Mouse (Mus musculus) heart, adult 18-20 months (tissue): Measurements from ENCODE around the gene Olfr905. TPM values are rescaled to one million over a fixed set of nuclear protein-coding genes. Genes with fewer than 3 reads are reported as not detected.

ENCODE experiments used
- DNase-seq, 2 experiments: peaks; one replicate each; pipeline ENCODE4 v3.0.0; 2021 to 2022; ENCODE audit warnings: mixed read lengths in 1 of 2
- long read RNA-seq, 2 experiments: library from polyadenylated mRNA; stranded (forward); transcript quantifications; one replicate each; pipeline ENCODE4 v2.0.0; 2021
- total RNA-seq, 2 experiments: library from RNA; stranded (reverse); gene quantifications; 2 replicates each; pipeline ENCODE4 v1.2.3; 2021

Olfr905 gene
- not detected for total RNA-seq
- long read RNA-seq, experiment 1, result 0 reads
- long read RNA-seq, experiment 2, result 0 reads

DNA sequence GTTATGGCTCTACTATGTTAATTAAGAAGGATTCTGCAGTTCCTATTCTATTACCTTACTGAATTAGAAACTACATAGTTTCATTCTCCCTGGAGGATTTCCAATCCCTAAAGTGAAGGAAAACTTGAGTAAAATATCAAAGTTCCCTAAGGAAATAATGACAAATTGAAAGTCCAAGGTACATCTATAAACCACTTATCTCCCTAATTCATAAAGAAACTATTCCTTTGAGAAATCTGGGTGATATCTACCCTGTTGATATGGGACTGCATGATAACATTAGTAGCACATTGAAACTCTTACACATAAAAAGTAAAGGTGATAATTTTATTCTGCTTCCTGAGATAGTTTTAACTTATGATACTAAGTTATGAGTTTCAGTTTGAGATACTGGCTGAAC, at the start of gene Olfr905:
Gene Olfr905, plus strand, starts transcription at position 301 of the 400 bp plus-strand sequence.
- DNase-seq, result no peak

DNA sequence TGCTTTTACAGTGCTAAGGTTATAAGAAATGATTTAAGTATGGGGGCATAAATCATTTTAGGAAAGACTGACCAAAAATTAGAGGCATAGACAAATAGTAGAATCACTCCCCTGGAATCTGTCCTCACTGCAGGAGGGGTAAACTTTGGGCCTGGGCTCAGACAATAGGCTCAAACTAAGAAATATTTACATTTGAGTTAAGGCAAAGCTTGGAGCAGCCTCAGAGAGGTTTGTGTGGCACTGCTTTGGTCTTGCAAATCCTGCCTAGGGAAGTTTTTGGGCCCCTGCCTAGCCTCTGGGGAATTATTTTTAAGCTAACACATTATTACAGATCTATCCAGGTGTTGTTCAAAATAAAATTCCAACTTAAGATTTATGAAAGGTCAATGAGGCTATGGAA, 47.1 kb upstream of the Olfr905 start:
- no peak for DNase-seq

DNA sequence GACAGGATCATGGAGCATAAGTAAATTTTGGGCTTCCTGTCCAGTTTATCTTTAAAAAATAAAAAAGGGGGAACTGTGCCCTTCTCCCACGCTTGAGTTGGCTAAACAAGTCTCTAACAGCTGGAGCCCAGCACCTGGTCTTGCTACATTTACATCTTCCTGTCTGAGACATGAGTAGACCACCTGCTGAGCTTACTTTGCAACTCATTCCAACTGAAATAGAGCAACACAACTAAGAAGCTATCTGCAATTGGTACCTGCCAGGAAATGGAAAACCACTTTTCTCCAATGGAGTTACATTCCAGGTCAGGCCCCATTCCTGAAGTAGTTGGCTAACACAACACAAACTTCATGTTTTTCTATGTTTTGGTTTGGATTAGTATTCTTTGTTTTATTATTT, 43.9 kb upstream of the Olfr905 start:
- no peak for DNase-seq

DNA sequence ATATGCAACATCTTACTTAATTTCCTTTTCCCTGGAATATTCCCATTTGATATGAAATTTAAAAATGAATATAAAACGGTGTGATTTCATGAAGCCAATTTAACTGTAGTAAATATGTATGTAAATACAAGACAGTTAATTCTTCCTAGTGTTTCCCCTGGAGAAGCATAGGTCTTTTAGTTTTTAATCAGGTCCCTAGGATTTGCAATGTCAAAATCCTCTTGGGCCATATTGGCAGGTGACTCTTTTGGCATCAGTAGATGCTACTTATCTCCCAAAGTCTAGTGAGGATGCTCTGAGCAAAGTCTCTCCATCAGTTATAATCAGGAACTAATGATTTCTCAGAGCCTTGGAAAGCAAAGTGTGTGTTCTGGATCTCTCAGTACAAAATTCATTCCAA, 41.8 kb upstream of the Olfr905 start, which contains the start of gene Olfr901:
Gene Olfr901, plus strand, starts transcription at position 301 of the 400 bp plus-strand sequence.
- DNase-seq, result no peak

DNA sequence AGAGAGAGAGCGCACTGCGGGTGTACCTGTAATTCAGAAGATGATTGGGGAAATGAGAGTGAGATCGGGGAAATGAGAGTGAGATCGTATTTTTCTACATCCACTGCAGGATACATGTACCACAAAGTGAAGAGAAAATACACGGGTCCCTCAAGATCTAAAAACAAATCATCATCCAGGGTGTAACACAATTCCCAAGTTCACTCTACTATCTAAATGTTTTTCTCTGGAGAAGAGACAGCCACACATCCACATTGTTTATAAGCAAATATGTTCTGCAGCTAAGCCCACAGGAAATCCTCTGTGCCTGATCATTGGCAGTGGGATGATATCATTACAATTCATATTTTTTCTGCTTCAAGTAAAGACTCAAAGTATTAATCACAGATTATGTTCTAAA, 23.6 kb upstream of the Olfr905 start, which contains the start of gene Olfr902:
Gene Olfr902, plus strand, starts transcription at position 301 of the 400 bp plus-strand sequence.
- no peak for DNase-seq

DNA sequence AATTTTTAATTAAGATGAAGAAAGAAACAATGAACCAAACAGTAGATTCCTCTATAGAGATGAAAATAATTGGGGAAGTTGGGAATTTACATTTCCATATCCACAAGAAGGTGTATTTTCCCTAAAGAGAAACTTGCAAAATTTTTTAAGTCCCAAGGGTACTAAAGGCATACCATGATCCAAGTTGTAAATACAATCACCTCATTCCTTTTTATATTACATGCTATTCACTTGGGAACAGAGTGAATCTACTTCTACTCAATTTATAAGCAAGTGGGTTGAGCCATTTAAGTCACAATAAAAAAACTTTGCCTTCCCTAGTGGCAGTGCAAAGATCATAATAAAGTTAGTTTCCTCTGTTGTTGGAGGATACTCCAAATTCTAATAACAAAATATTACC, 8.1 kb upstream of the Olfr905 start, which contains the start of gene Olfr904:
Gene Olfr904, plus strand, starts transcription at position 301 of the 400 bp plus-strand sequence.
- no peak for DNase-seq

DNA sequence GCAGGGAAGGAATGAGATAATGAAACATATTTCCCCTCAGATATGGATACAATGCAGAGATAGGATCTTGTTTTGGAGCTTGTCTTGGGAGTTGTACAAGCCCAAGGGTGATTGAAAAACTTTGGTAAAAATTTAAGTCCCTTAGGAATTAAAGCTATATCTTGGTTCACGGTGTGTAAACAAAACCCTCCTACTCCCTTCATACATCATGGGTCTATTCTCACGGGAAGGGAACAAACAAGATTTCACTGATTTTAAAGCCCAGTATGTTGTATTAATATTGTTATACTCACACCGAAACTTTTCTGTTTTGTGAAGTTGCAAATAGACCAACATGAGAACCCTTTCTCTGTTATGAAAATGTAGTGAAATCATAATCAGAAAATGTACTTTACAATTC, 15.9 kb downstream of the Olfr905 start, which contains the start of gene Olfr906:
Gene Olfr906, plus strand, starts transcription at position 301 of the 400 bp plus-strand sequence.
- DNase-seq, result no peak

DNA sequence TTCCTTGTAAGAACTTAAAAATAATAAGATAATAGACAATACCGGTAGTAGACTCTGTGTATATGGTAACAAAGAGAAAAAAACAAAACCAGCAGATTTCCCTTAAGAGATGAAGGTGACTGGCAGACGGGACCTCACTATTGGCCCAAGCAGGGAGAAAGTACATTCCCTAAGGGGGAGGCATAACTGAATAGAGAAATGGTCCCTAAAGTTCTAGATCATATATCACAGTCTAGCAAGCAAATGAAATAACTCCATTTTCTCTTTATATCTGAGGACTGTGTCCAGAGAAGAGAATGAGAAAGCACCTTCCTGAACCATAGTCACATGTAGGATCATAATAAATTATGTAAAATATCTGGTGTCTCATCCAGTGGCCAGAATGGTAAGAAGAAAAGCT, 24.6 kb downstream of the Olfr905 start, which contains the start of gene Olfr907:
Gene Olfr907, plus strand, starts transcription at position 301 of the 400 bp plus-strand sequence.
- no peak for DNase-seq

DNA sequence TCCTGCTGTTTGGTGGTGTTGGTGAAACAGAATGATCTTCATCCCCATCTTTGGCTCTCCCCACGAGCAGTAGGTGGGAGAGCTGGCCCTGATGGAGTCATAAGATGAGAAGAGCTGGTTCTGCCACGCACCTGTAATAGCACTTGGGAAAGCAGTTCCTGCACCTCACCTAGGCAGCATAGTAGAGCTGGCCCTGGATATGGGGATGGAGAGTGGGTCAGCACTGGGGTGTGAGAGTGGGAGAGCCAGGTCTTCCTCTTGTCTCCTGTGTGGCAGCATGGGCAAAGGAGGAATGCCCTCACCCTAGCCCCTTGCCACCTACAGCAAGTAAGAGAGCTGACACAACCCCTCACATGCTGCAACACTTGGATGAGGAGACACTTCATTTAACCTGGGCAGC, 41.4 kb downstream of the Olfr905 start:
- no peak for DNase-seq

DNA sequence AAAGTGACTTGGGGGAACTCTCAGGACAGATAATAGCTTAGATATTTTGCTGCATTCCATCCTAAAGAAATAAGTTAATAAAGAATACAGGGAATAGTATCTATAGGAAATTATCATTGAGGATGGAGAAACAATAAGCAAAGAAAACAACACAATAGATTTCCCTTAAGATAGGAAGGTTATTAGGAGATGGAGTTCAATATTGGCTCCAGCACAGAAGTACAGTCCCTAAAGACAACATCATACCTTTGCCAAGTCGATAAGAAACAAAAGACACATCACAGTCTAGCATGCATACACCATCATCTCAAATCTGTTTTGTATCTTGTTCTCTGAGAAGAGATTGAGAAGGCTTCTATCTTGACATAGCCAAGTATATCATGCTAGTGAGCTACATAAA, 50.4 kb downstream of the Olfr905 start, which contains the start of gene Olfr911-ps1:
Gene Olfr911-ps1, plus strand, starts transcription at position 301 of the 400 bp plus-strand sequence.
- DNase-seq, result no peak

Other genes with a start within 250 kb of the Olfr905 start
- not detected for gene Olfr143, start 218.3 kb upstream of the Olfr905 start, total RNA-seq
- not detected for gene Olfr895, start 203.3 kb upstream of the Olfr905 start, total RNA-seq
- not detected for gene Olfr896-ps1, start 180.0 kb upstream of the Olfr905 start, total RNA-seq
- gene Olfr25, start 142.0 kb upstream of the Olfr905 start, total RNA-seq, result not detected
- gene Olfr898, start 122.7 kb upstream of the Olfr905 start, total RNA-seq, result not detected
- not detected for gene Olfr250, start 104.2 kb upstream of the Olfr905 start, total RNA-seq
- not detected for gene Olfr251, start 94.0 kb upstream of the Olfr905 start, total RNA-seq
- not detected for gene Olfr147, start 69.4 kb upstream of the Olfr905 start, total RNA-seq
- gene Olfr901, start 41.7 kb upstream of the Olfr905 start, total RNA-seq, result not detected
- gene Olfr902, start 23.5 kb upstream of the Olfr905 start, total RNA-seq, result not detected
- gene Olfr904, start 8.0 kb upstream of the Olfr905 start, total RNA-seq, result not detected
- not detected for gene Olfr906, start 16.0 kb downstream of the Olfr905 start, total RNA-seq
- gene Olfr907, start 24.7 kb downstream of the Olfr905 start, total RNA-seq, result not detected
- gene Olfr911-ps1, start 50.5 kb downstream of the Olfr905 start, total RNA-seq, result not detected
- gene Olfr910, start 66.7 kb downstream of the Olfr905 start, total RNA-seq, result not detected
- gene Olfr912, start 109.1 kb downstream of the Olfr905 start, total RNA-seq, result not detected
- not detected for gene Olfr913, start 121.7 kb downstream of the Olfr905 start, total RNA-seq
- not detected for gene Olfr914, start 134.0 kb downstream of the Olfr905 start, total RNA-seq
- gene Olfr916, start 188.8 kb downstream of the Olfr905 start, total RNA-seq, result not detected
- not detected for gene Olfr917, start 194.7 kb downstream of the Olfr905 start, total RNA-seq
- gene Olfr918, start 203.5 kb downstream of the Olfr905 start, total RNA-seq, result not detected
- not detected for gene Olfr919, start 232.6 kb downstream of the Olfr905 start, total RNA-seq
- 10 to 100 TPM; 21.9 to 27.3 TPM for gene Vwa5a, start 247.2 kb downstream of the Olfr905 start, total RNA-seq